In genomic region chr16:39110089-39110488, GRCm38 (mm10) we compare ENCODE assay signal across 12 mouse cellular contexts.
DNase-seq lines count a peak whose midpoint lies in the region; ATAC-seq and TF ChIP-seq lines count a peak whose summit lies in the region.
"Had no signal": no experiment of that assay in that cellular context is flagged by ENCODE, and none has a peak within 500 bp of the region (broad histone marks: within the 10 kb centered on the region; RNA-seq: fewer than 3 reads in every experiment).

No protein-coding gene starts in this region.

- ATAC-seq in embryonic facial prominence, embryonic 15.5 days (ENCODE audit: insufficient number of reproducible peaks, low FRiP score, low TSS enrichment, low read depth): no peak
- ATAC-seq in forebrain, postnatal 0 days: no peak
- peak; percentile 43; the same call in 1 of the 2 replicates for ATAC-seq in midbrain, embryonic 15.5 days (replicated peaks)
- ATAC-seq: intestine, embryonic 16.5 days had no signal

- no peaks in the 10 kb centered on the region for H3K36me3 ChIP-seq in embryonic facial prominence, embryonic 15.5 days
- no peaks in the 10 kb centered on the region for H3K36me3 ChIP-seq in forebrain, postnatal 0 days (ENCODE audit: insufficient read depth)
- no peaks in the 10 kb centered on the region for H3K36me3 ChIP-seq in midbrain, embryonic 15.5 days (replicated peaks)
- H3K36me3 ChIP-seq: liver, embryonic 15.5 days; stomach, embryonic 15.5 days had no signal

- no peak overlapping the region for H3K4me2 ChIP-seq in embryonic facial prominence, embryonic 15.5 days (replicated peaks)
- peak overlapping the region; percentile 63 for H3K4me2 ChIP-seq in forebrain, postnatal 0 days (ENCODE audit: low read depth)
- H3K4me2 ChIP-seq in midbrain, embryonic 15.5 days: peak overlapping the region; percentile 61
- H3K4me2 ChIP-seq: liver, embryonic 15.5 days had no signal

- H3K4me1 ChIP-seq in embryonic facial prominence, embryonic 15.5 days: no peaks in the 10 kb centered on the region
- no peaks in the 10 kb centered on the region for H3K4me1 ChIP-seq in forebrain, postnatal 0 days (ENCODE audit: insufficient read depth)
- H3K4me1 ChIP-seq in midbrain, embryonic 15.5 days: 0 out of 2 replicates have a peak, but pooled peaks cover 3% of the 10 kb centered on the region
- H3K4me1 ChIP-seq: liver, embryonic 15.5 days; stomach, embryonic 15.5 days had no signal

- H3K9ac ChIP-seq in embryonic facial prominence, embryonic 15.5 days: no peak overlapping the region
- H3K9ac ChIP-seq in forebrain, postnatal 0 days: no peak overlapping the region
- no peak overlapping the region for H3K9ac ChIP-seq in midbrain, embryonic 15.5 days
- H3K9ac ChIP-seq: liver, embryonic 15.5 days; stomach, embryonic 15.5 days had no signal

- peak overlapping the region; percentile 66; the same call in 1 of the 2 replicates for H3K4me3 ChIP-seq in layer of hippocampus, adult 2 months
- H3K4me3 ChIP-seq in embryonic facial prominence, embryonic 15.5 days (replicated peaks): peak overlapping the region; percentile 39; the same call in 1 of the 2 replicates
- peak overlapping the region; percentile 38 for H3K4me3 ChIP-seq in forebrain, postnatal 0 days (ENCODE audit: low read depth, low read length)
- peak overlapping the region; percentile 34; the same call in 1 of the 2 replicates for H3K4me3 ChIP-seq in midbrain, embryonic 15.5 days
- H3K4me3 ChIP-seq: liver, embryonic 15.5 days had no signal

- H3K9me3 ChIP-seq in embryonic facial prominence, embryonic 15.5 days (replicated peaks): no peaks in the 10 kb centered on the region
- no peaks in the 10 kb centered on the region for H3K9me3 ChIP-seq in forebrain, postnatal 0 days (ENCODE audit: low read length)
- H3K9me3 ChIP-seq in midbrain, embryonic 15.5 days: no peaks in the 10 kb centered on the region
- H3K9me3 ChIP-seq: liver, embryonic 15.5 days; stomach, embryonic 15.5 days had no signal

- no peak for DNase-seq in layer of hippocampus, adult 2 months (ENCODE audit: low spot score in 2 of 2)
- DNase-seq in layer of hippocampus, adult 11-12 months (ENCODE audit: low spot score): no peak
- no peak for DNase-seq in forebrain, postnatal 0 days
- no peak for DNase-seq in heart, postnatal 14 days
- no peak for DNase-seq in testis, postnatal 10 days (ENCODE audit: low spot score)
- no peak for DNase-seq in heart, adult 18-20 months
- DNase-seq: thymus, postnatal 36 days had no signal

- H3K27ac ChIP-seq in layer of hippocampus, adult 2 months: peak overlapping the region; percentile 89
- no peak overlapping the region for H3K27ac ChIP-seq in embryonic facial prominence, embryonic 15.5 days (replicated peaks)
- no peak overlapping the region for H3K27ac ChIP-seq in forebrain, postnatal 0 days (ENCODE audit: low read depth, low read length)
- H3K27ac ChIP-seq in midbrain, embryonic 15.5 days: peak overlapping the region; percentile 78; the same call in 1 of the 2 replicates
- H3K27ac ChIP-seq: liver, embryonic 15.5 days; stomach, embryonic 15.5 days had no signal

- H3K27me3 ChIP-seq in embryonic facial prominence, embryonic 15.5 days: no peaks in the 10 kb centered on the region
- no peaks in the 10 kb centered on the region for H3K27me3 ChIP-seq in forebrain, postnatal 0 days (ENCODE audit: insufficient read depth, low read length)
- H3K27me3 ChIP-seq in midbrain, embryonic 15.5 days (replicated peaks): no peaks in the 10 kb centered on the region
- H3K27me3 ChIP-seq: liver, embryonic 15.5 days; stomach, embryonic 15.5 days had no signal

- WGBS in embryonic facial prominence, embryonic 15.5 days: 84% methylated on average over 5 of the region's 5 CpGs
- 79% methylated on average over 5 of the region's 5 CpGs for WGBS in forebrain, postnatal 0 days
- WGBS in midbrain, embryonic 15.5 days: 82% methylated on average over 5 of the region's 5 CpGs

- intact Hi-C loops in heart, postnatal 14 days (cut with DNase I): no loop called here

- TF ChIP-seq CTCF in layer of hippocampus, adult 2 months (conservative IDR thresholded peaks at IDR 0.05): no peak
- no peak for TF ChIP-seq CTCF in forebrain, postnatal 0 days (IDR thresholded peaks at IDR 0.05; ENCODE audit: low read depth)

Comparison
In these comparisons a context has a peak if more than half of its experiments do, and no peak if none do; other contexts are left out.
1. H3K27ac ChIP-seq: peak in layer of hippocampus, adult 2 months (single experiment) and midbrain, embryonic 15.5 days (single experiment); none in embryonic facial prominence, embryonic 15.5 days (single experiment) and forebrain, postnatal 0 days (single experiment).
2. Peak in every context shown above with its lines, with median percentiles within 50 percentile points of each other: H3K4me3 ChIP-seq.